ENCODE assay signal across 9 mouse cellular contexts in genomic region chr1:36746452-36746851, GRCm38 (mm10). TPM values are rescaled to one million over a fixed set of nuclear protein-coding genes. Genes with fewer than 3 reads are reported as not detected.
DNase-seq lines count a peak whose midpoint lies in the region; ATAC-seq and TF ChIP-seq lines count a peak whose summit lies in the region.
"Had no signal": no experiment of that assay in that cellular context is flagged by ENCODE, and none has a peak within 500 bp of the region (broad histone marks: within the 10 kb centered on the region; RNA-seq: fewer than 3 reads in every experiment).

No protein-coding gene starts in this region.

- H3K9me3 ChIP-seq in stomach, postnatal 0 days (ENCODE audit: control insufficient read depth, low read length) = no peaks in the 10 kb centered on the region
- H3K9me3 ChIP-seq: hindbrain, embryonic 15.5 days had no signal

- H3K36me3 ChIP-seq in stomach, postnatal 0 days (ENCODE audit: control insufficient read depth, insufficient read depth, low read length) = no peaks in the 10 kb centered on the region
- H3K36me3 ChIP-seq: hindbrain, embryonic 15.5 days had no signal

- H3K4me2 ChIP-seq in stomach, postnatal 0 days (replicated peaks; ENCODE audit: low read depth) = no peak overlapping the region
- H3K4me2 ChIP-seq: hindbrain, embryonic 15.5 days had no signal

- H3K27ac ChIP-seq in stomach, postnatal 0 days (replicated peaks) = no peak overlapping the region
- H3K27ac ChIP-seq: hindbrain, embryonic 15.5 days had no signal

- TF ChIP-seq CTCF in stomach, postnatal 0 days (IDR thresholded peaks at IDR 0.05; ENCODE audit: low read depth) = peak; percentile 70

- WGBS in stomach, postnatal 0 days = 41% methylated on average over 15 of the region's 15 CpGs

- DNase-seq in cerebellum, adult 8-10 months = peak; percentile 17
- DNase-seq in cerebellum, adult 11-12 months = no peak
- DNase-seq in left cerebral cortex, postnatal 4 days = peak; percentile 58
- DNase-seq in left cerebral cortex, postnatal 36 days (ENCODE audit: low spot score in 2 of 2) = no peak
- DNase-seq in R1 (ENCODE audit: low read depth, low spot score) = peak; percentile 61
- peak; percentile 46 for DNase-seq in stomach, postnatal 0 days (ENCODE audit: low spot score)
- DNase-seq in right cerebral cortex, adult 2 months (ENCODE audit: low spot score in 2 of 2) = no peak

- TF ChIP-seq EP300 in stomach, postnatal 0 days (optimal IDR thresholded peaks at IDR 0.05) = no peak

- H3K27me3 ChIP-seq in stomach, postnatal 0 days (ENCODE audit: control insufficient read depth, insufficient read depth, low read length) = no peaks in the 10 kb centered on the region
- H3K27me3 ChIP-seq: hindbrain, embryonic 15.5 days had no signal

- intact Hi-C loops in left cerebral cortex, postnatal 4 days (cut with DNase I) = no loop called here
- intact Hi-C loops in left cerebral cortex, postnatal 36 days (cut with DNase I) = no loop called here

- no peak overlapping the region for H3K4me3 ChIP-seq in stomach, postnatal 0 days (ENCODE audit: low read depth, low read length)
- H3K4me3 ChIP-seq: hindbrain, embryonic 15.5 days had no signal

- ATAC-seq in granulocyte monocyte progenitor cell, adult 5-6 weeks (replicated peaks; ENCODE audit: poor library complexity, severe bottlenecking) = peak; percentile 61
- ATAC-seq in stomach, postnatal 0 days (ENCODE audit: low FRiP score, low TSS enrichment) = no peak

- no peaks in the 10 kb centered on the region for H3K4me1 ChIP-seq in stomach, postnatal 0 days (replicated peaks; ENCODE audit: control insufficient read depth, insufficient read depth)

- H3K9ac ChIP-seq in stomach, postnatal 0 days (ENCODE audit: low read length) = no peak overlapping the region
- H3K9ac ChIP-seq: hindbrain, embryonic 15.5 days had no signal

RNA-seq across cellular contexts. Expression of gene Zap70, which starts 15.1 kb away (rescaled TPM):
- total RNA-seq in left cerebral cortex, postnatal 4 days (2021) = 1 to 10 TPM; 2.7 to 4.1 TPM
- 1 to 10 TPM; 1.2 to 1.3 TPM for total RNA-seq in left cerebral cortex, postnatal 36 days (2021)
- total RNA-seq in granulocyte monocyte progenitor cell, adult 5-6 weeks (2014; fragmentation: Nextera tagmentation) = not detected in 2 replicates
- total RNA-seq in granulocyte monocyte progenitor cell, adult 5-6 weeks (2017) = 0.13 TPM in 1 of 2 replicates, not detected in the other
- 0.25 and 0.42 TPM in 2 replicates for polyA plus RNA-seq in stomach, postnatal 0 days (2015; fragmentation: Nextera tagmentation; extraction: Ambion mirVana)

RNA-seq across cellular contexts. Expression of gene Actr1b, which starts 32.2 kb away (rescaled TPM):
- total RNA-seq in left cerebral cortex, postnatal 4 days (2021) = 100 to 1,000 TPM; 130 to 156 TPM
- total RNA-seq in left cerebral cortex, postnatal 36 days (2021) = 100 to 1,000 TPM; 336 to 347 TPM
- 34.3 and 59.5 TPM in 2 replicates for total RNA-seq in granulocyte monocyte progenitor cell, adult 5-6 weeks (2014; fragmentation: Nextera tagmentation)
- 30.8 and 37.7 TPM in 2 replicates for total RNA-seq in granulocyte monocyte progenitor cell, adult 5-6 weeks (2017)
- 60.5 and 62.2 TPM in 2 replicates for polyA plus RNA-seq in stomach, postnatal 0 days (2015; fragmentation: Nextera tagmentation; extraction: Ambion mirVana)

RNA-seq across cellular contexts. Expression of gene 4933424G06Rik, which starts 36.5 kb away (rescaled TPM):
- total RNA-seq in left cerebral cortex, postnatal 4 days (2021) = 1 to 10 TPM in 1 of 2 experiments, under 1 TPM in 1; 0.72 to 1.3 TPM
- 1 to 10 TPM; 1.1 to 2.6 TPM for total RNA-seq in left cerebral cortex, postnatal 36 days (2021)
- not detected in 2 replicates for total RNA-seq in granulocyte monocyte progenitor cell, adult 5-6 weeks (2014; fragmentation: Nextera tagmentation)
- not detected in 2 replicates for total RNA-seq in granulocyte monocyte progenitor cell, adult 5-6 weeks (2017)
- polyA plus RNA-seq in stomach, postnatal 0 days (2015; fragmentation: Nextera tagmentation; extraction: Ambion mirVana) = 0.16 TPM in 1 of 2 replicates, not detected in the other

RNA-seq across cellular contexts. Expression of gene Cox5b, which starts 55.2 kb away (rescaled TPM):
- total RNA-seq in left cerebral cortex, postnatal 4 days (2021) = 100 to 1,000 TPM; 457 to 466 TPM
- total RNA-seq in left cerebral cortex, postnatal 36 days (2021) = 100 to 1,000 TPM; 579 to 668 TPM
- total RNA-seq in granulocyte monocyte progenitor cell, adult 5-6 weeks (2014; fragmentation: Nextera tagmentation) = 609 and 614 TPM in 2 replicates
- 494 and 585 TPM in 2 replicates for total RNA-seq in granulocyte monocyte progenitor cell, adult 5-6 weeks (2017)
- 829 and 834 TPM in 2 replicates for polyA plus RNA-seq in stomach, postnatal 0 days (2015; fragmentation: Nextera tagmentation; extraction: Ambion mirVana)

Comparison
In these comparisons a context has a peak if more than half of its experiments do, and no peak if none do; other contexts are left out.
1. DNase-seq: peak in cerebellum, adult 8-10 months (single experiment), left cerebral cortex, postnatal 4 days (single experiment), R1 (single experiment) and stomach, postnatal 0 days (single experiment); none in cerebellum, adult 11-12 months (single experiment), left cerebral cortex, postnatal 36 days (0 of 2) and right cerebral cortex, adult 2 months (0 of 2).